Mouse (Mus musculus) right cerebral cortex, postnatal 10 days (tissue): ENCODE results near the gene Tff2.

Experiments
- DNase-seq, 2 experiments: peaks; one replicate each; pipeline ENCODE4 v3.0.0; 2021; ENCODE audit warnings: low spot score in 2 of 2

Gene Tff2

DNA sequence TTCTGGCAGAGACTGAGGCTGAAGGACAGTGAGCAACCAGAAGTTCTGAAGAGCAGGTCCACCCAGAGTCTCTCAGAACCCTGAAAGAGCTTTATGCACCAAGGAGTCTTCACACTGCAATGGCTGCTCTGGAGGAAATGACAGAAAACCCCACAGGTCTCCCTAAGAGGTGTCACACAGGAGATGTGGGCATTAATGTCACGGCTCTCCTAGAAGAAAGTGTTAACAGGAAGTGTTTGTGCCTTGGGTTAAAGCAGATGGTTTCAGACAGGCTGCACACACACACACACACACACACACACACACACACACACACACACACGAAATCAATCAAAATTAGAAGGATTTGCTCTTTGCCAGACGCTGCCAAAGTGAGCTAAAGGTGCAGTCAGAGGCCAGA, 7.8 kb downstream of the Tff2 start:
- no peak for DNase-seq

DNA sequence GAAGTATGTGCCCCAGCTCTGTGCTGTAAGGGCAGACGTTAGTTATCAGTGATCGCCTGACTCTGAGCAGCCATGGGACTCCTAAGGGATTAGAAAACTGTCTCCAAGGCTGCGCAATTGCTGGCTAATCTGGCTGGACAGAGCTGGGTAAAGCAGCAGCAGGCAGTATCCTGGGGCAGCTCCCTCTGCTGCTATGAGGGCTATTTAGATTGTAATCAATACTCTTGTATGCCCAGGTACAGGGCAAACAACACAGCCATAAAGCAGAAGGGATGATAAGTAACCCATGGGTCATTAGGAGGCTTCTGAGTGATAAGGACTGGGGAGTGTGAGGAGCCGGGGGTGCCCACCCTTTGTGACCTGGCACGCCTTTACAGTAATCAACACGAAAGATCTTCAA, 9.2 kb downstream of the Tff2 start:
- no peak for DNase-seq

GRCm38 (mm10) chr17:31133776-31134175, 10.3 kb downstream of the Tff2 start:
- DNase-seq = no peak

DNA sequence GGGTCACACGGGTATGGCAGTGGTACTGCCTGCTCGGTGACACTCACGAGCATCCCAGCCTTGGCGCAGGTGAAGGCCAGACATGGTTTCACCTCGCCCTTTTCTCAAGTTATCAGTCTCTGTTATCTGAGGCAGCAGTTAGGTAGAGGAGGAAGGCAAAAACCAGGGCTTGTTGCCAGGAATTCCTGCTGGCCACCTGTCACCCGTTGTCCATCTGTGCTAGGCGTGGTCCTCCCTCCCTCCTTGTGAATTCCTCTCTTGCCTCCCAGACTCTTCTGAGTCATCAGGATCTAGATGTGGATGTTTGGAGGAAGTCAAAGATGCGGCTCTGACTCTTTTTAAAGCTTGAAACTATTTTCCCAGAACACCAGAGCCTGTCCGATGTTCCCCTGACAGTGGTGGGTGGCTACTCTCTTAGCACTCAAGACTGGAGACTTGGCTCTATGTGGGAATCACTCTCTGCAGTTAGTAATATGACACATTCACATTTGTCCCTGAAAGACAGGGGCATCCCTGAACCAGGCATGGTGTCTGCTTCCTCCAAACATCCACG, 12.7 kb downstream of the Tff2 start:
- no peak for DNase-seq

DNA sequence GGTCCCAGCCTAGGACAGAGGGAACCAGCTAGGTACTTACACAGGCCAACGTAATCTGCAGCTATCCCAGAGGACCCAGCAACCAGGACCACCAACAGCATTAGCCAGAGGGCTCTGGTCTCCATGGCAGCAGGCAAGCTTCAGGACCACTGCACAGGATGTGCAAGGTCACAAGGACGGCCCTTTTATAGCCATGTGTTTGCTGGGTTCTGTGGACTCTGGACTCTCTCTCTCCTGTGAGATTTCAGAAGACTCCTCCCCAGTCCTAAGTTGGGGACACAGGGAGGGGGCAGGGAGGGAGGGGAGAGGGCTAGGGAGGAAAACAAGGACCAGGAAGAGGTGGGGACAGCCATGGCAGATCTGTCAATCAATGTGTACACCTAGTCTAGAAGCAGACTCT, 14.6 kb downstream of the Tff2 start, which contains the start of gene Tff3:
TSS of gene Tff3 (minus strand) at position 195 of the 400 bp plus-strand sequence.
- no peak for DNase-seq

DNA sequence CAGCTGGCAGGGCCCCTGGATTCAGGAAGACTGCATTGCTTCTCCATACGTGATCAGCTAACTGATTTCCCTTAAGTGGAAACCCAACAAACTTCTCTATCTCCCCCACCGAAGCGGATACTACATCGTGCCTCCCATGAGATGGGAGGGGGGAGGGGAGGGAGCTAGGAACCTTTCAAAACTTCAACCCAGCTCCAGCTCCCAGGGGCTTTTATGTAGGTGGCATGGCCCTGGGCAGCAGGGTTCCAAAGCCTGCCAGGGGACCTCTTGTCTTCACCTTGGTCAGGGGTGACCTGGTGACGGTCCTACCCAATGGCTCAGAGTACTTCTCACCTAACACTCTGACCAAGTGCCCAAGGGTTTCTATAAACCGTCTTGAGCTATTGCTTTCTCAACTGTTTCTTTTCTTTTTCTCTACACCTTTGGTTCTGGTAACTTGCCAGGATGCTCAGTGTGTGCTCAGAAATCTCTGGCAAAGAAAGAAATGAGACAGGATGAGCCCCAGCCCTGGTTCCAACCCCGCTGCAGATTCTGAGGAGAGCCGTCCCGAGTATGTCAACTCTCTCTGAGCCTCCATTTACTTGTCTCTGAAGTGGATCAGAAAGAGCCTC, 15.3 kb downstream of the Tff2 start:
- DNase-seq = no peak

DNA sequence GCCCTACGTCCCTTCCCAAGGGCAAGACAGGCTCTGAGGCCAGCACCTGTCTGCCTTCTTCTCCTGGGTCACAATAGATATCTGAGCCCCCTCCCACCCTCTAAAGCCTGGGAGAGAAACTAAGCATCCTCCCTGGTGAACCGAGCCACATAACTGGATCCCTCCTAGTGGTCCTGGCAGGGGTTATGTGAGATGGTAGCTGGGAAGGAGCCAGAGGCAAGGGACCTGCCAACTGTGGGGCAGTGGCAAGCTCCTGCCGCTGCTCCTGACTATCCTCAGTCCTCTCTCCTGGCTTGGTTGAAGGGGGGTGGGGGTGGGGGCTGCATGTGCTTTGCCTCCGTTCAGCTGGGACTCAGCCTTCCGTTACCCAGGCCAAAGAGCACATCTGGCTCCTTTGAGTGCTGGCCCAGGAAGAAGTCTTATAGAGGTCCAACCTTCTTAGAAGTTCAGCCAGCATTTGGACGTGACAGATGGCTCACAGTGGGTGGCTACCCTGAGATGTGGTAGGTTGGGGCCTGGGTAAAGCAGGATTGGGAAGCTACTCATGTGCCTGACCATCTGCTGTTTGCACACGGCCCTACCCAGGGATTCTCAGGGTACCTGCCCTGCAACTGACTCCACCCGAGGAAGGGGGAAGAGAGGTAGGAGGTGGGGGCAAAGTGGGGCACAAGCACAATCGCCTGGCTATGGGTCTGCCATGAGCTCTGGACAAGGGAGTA, 18.4 kb downstream of the Tff2 start:
- DNase-seq = no peak

GRCm38 (mm10) chr17:31121975-31122374, 22.1 kb downstream of the Tff2 start:
- peak; percentile 39 to 63 for DNase-seq

DNA sequence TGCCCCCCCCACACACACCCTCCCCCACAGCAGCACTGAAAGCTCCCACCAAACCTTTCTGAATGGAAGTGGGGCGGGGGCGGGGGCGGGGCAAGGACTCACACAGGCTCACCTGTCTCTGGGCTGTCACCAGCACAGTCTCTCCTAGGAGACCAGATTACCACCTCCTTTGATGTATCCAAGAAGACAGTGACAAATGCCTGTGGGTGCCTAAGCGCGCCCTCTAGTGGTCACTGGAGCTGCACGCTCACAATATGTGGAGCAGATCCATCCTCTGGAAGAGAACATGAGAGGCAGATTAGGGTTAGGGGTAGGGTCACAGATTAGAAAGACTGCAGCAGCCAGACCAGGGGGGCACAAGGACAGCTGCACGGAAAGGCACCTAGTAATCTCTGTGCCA, 24.7 kb downstream of the Tff2 start:
- DNase-seq = peak; percentile 82 to 88

DNA sequence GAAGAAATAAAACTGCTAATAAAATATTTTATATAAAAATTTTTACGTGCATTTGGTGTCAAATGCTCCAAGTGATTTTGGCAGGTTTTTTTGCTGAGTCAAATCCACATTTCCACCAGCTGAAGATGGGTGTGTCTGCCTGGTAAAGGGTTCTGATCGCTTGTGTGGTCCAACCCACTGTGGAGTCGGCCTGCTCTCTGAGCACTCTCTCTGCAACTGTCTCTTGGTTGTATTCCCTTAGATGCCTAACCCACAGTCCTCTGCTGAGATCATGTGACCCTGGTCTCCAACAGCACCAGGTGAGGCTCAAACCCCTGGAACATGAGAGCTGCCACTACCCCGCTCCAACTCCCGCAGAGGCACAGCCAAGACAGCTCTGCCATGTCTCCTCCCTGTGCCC, 26.1 kb downstream of the Tff2 start:
- DNase-seq = no peak

DNA sequence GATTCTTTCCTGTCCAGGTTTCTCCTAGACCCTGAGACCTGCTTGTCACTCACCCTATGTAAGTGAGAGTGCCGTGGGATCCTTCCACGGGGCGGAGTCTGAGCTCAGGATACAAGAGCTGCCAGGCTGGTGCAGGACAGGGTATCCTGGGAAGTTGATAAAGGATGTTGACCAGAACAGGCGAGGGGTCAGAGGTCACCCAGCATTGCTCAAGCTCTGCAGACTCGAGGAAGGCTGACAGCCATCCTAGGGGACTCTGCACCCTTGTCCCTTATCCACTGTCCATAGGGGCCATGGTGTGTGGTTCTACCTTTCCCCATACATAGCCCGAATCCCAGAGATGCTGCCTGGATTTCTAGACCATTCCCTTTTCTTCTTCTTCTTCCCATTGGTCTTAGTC, 28.0 kb downstream of the Tff2 start:
- DNase-seq = no peak

DNA sequence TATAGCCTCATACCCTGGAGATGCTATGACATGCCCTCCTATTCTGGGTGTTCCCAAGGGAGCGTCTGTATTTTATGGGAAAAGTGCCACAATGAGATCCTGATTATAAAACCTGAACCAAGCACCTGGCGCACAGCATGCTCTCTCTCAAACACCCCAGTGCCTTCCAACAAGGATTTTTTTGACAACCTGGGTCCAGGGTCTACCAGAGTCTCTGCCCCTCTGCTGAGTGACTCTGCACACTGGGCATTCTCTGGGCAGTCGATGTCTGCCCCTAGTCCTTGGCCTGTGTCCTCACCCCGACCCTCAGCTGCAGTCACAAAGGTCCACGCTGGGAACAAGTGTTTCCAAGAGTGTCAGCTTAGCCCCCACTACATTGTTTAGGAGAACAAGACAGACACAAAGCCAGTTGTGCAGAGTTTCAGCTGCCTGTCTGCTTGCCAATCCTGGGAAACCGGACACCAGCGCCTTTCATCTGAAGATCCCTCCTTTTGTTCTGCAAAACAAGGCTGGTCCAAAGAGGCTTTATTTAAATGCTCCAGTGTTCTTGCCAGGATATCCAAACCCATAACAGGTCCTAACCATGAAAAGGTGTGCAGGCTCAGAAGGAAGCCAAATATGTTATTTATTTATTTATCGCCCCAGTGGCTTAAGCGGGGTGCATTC, 30.8 kb downstream of the Tff2 start:
- DNase-seq = no peak

DNA sequence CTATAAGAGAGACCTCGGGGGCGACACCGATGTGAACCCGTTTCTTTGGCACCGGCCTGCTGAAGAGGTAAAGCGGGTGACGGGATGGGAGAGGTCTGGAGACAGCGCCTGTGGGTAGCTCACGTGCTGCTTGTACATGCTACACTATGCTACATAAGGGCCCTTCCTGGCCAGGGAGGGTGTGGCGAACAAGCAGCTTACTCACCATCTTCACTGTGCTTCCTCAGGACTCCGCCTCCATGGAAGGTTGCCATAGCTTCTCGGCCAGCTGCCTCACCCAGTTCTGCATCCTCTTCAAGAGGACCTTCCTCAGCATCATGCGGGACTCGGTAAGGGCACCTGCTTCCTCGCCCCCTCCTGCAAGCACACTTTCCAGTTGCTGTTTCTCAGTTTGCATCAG, 35.7 kb downstream of the Tff2 start:
- DNase-seq = no peak

DNA sequence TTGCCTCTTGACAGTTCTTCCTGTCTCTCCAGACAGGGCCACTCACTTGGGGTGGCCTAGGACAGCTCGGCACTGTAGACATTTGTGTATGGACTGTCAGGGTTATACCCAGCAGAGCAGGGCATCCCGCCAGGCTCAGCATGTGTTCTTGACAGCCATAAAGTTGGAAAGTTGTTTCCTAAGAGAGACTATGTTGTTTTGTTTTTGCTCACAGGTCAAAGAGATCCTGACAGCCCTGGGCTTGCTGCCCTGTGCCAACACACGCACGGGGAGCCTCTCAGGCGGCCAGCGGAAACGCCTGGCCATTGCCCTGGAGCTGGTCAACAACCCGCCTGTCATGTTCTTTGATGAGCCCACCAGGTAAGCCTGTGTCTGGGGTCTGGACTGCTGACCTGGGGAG, 40.3 kb downstream of the Tff2 start:
- DNase-seq = no peak

DNA sequence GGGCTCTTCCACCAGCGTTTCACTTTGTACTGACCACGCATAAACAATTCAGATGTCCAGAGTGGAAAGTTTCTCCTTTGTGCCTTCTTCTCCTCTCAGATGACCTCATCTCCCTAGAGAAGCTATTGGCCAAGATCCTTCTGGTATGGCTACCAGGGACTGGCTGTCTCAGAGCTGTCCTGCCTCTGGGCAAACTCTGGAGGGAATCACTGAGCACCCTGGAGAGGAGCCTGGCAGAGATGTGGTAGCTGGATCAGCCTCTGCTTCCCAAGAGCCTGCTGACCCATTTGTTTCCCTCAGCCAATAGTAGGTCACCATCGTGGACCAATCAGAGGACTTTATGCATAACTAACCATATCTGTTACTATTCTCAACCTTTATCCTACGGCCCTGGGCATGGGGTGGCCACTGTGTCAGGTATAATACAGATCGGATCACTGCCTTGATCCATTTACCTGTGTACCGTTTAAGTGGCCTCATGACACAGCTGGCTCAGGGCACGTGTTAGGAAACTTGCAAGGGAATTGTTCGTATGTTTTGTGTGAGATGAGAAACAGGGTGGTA, 41.0 kb downstream of the Tff2 start:
- no peak for DNase-seq

DNA sequence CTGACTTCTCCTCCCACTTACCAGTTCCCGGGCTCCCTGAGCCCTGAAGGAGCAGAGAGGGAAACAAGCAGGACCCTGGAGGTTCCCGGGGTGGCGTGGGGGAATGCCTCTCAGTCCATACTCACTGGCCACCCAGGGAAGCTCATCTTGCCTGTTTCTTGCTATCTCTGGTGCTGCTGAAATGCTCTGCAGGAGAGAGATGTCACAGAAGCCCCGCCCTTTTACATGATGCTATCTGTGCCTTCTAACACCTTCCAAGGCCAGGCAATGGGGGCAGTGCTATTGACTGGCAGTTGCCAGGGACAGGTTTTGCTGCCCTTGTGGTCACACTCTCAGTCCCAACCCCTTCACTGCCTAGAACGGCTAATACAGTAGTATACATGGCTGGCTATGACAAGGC, 45.3 kb downstream of the Tff2 start:
- no peak for DNase-seq

GRCm38 (mm10) chr17:31096893-31097292, 47.2 kb downstream of the Tff2 start:
- no peak for DNase-seq

- DNase-seq = no peak
These were observed 48.5 kb downstream of the Tff2 start for GRCm38 (mm10) chr17:31095570-31095969.

- no peak for DNase-seq
These were observed 49.3 kb downstream of the Tff2 start for GRCm38 (mm10) chr17:31094781-31095180.
